Mouse (Mus musculus) heart, adult 9 months (tissue): ENCODE results near the gene Tex9.

ENCODE experiments used
- DNase-seq, 2 experiments: peaks; one replicate each; pipeline ENCODE4 v3.0.0; 2022; ENCODE audit warnings: low spot score in 2 of 2

Gene Tex9

DNA sequence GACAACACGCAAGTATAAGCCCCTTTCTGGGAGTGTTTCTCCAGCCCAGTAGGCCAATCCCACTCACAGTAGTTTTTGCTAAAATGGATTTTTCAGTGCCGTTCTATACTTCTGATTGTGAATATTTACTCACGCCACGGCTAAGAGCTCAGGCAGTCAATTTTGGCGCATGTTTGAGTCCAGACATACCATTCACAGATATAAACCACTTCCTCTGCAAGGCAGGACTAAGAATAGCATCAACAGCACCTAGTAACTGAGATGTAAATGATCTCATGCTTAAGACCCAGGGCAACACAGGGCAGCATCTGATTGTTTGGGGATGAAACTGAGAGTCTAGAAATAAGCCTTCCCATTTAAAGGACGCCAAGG lies at the start of gene Tex9:
Gene Tex9 (minus strand): TSS at position 19 of the 372 bp plus-strand sequence.
- peak in 1 of 2 experiments; percentile 3 for DNase-seq

DNA sequence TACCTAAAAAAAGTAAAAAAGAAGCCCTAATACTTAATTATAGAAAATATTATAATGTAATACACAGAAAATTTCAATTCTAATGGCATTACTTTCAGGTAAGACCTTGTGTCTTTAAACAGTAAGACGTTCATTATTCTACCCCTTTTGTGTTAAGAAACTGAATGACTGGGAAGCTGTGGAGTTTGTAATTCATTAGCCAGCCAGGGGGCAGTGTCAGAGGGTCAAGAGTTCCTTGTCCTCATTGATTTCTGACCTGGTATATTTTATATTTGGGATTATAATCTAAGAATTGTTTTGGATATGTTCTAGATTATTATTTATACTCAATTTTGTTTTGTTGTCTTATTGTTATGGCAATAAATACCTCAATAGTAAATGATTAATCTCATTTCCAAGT lies 45.1 kb upstream of the Tex9 start:
- DNase-seq, result no peak

DNA sequence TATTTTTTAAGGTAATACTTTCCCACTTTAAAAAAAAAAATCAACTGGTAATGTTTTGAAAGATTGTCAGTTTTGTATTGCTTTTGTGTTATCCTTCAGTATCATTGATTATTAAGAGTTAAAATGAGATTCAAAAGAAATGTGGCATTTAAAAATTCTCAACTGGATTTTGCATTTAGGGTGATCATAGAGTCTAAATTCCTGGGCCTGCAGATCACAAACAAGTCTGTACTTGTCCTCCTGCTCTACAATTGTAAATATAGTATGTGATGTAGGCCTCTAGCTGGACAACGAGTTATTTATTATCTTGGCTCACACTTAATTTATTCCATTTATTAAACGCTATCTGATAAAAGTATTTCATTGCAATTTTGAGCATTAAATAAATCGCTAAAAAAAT lies 43.4 kb upstream of the Tex9 start:
- no peak for DNase-seq

DNA sequence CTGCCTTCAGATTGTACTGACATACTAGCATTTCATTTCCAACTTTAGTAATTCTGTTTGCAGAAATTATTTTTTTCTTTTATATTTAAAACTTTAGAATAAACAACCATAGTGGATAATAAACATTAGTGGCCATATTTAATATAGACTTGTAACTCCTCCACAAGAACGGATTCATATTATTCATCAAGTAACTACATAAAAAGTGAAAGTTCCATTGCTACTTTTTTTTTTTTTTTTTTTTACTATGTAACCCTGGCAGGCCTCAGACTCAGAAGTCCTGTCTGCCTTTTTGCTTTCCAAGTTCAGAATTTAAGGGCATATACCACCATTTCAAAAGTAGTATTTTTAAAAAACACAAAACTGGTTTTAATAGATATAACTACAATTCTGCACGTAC lies 43.0 kb upstream of the Tex9 start:
- no peak for DNase-seq

DNA sequence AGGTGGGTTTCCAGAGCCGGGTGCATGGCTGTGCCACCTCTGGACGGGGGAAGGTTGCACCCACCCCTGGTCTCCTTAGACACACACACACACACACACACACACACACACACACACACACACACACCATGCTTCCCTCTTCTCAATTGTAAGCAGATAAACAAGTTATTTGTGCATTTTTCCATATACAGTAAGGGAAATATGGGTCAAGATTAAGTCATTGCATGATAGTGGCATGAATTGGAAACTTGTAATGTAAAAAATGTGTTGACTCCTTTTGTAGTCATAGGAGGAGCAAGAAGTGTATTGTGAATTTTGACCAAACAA lies 41.0 kb upstream of the Tex9 start:
- DNase-seq, result no peak

DNA sequence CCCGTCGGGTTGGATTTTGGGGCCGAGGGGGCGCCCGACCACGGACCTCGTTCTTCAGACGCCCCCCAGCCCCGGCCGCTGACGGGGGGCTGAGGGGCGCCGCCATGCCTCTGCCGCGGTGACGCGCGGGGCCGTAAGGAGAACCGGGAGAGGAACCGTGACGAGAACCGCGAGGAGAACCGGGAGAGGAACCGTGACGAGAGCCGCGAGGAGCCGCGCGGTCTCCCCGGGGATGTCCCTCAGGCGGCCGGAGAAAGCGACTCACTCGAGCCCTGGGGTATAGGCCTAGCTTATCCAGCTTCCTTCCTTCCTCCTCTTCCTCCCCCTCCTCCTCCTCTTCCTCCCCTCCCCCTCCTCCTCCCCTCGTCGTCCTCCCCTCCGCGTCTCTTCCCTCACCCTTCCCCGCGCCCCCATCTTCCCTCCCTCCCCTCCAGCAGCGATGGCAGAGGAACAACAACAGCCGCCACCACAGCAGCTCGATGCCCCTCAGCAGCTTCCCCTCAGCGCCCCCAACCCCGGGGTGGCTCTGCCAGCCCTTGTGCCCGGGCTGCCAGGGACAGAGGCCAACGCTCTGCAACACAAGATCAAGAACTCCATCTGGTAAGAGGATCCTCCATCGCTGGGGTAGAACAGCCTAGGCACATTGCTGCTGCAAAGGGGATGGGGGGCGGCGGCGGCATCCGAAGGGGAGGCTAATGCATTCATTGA lies 40.5 kb upstream of the Tex9 start:
- peak; percentile 32 to 47 for DNase-seq

DNA sequence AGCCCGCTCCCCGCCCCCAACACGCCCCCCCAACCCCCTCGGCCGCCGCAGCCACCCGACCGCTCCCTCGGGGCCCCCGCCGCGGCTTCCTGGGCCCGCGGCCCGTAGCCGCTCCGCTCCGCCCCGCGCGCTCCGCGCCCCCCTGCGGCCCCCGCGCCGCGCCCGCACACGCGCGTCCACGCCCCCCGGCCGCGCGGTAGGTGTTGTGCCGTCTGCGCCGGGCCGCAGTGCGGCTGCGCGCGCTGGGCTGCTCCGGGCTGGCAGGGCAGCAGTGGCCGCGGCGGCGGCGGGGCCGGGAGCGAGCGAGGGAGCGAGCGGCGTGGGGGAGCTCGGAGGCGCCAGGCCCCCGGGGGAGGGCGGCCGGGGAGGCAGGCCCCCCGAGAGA lies 40.0 kb upstream of the Tex9 start, which contains the start of gene Rfx7:
Gene Rfx7 (plus strand): TSS at position 245 of the 385 bp plus-strand sequence.
- peak; percentile 54 to 70 for DNase-seq

DNA sequence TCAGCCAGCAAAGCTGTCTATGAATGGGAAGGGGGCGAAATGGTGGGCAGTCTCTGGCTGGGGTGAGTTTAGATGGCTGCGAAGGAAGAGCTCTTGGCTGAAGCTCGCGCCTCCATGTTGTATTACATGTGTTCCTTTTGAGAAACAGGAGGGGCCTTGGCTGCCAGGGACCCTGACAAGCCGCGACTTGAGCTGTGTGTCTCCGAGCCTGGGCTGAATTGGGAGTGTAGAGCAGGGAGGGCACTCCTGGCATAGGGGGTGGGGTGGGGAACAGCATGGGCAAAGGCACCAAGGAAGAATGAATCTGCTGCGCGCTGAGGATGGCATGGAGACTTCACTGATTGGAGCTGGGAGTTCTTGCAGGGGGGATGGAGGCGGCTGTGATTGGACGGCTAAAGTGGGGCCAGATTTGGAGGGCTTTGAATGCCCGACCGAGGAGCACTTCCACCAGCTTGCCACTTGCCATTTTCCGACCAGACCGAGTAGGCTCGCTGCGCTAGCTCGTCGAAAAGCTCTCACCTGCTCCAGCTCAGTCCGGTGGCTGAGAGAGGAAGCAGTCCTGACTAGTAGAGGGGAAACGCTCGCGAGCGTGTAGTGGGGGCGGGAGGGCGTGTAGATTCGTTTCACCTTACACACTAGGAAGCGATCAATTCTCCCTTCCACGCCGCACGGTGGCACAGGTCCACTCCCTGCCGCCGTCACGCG lies 39.4 kb upstream of the Tex9 start:
- peak; percentile 70 to 83 for DNase-seq

DNA sequence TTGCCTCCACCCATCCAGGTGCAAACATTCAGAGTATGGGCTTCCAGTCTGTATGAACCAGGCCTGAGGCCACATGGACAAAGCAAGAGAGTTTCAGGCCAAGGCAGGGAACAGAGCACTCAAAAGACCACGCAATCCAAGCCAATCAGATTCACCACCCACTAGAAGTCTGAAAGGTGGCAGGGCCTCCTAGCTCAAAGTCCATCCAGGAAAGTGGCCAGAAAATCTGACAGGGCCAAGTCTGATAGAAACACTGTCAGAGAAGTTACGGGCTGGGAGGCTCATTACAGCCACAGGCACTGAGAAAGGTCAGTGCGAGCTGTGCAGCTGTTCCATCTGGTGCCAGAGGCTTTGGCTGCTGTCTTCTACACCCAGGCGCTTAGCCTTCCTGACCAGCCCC lies 38.8 kb upstream of the Tex9 start:
- peak; percentile 30 to 34 for DNase-seq

DNA sequence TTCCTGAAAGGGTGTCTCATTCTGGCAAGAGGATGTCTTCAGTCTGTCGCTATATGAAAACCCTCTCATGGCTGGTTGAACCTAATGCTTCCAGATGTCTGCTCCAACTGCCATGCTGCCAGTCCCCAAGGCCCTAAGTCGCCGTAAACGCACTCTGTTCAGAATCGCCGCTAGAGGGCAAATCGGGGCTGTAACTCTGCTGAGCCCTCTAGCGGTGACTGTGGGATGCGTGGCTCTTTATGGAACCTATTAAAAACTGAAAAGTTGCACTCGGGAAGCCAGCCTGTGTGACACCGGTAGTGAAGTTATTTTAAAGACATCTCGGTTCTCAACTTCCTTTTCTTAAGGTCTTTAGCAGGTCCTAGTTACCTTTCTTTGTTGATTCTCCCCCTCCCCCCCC lies 38.2 kb upstream of the Tex9 start:
- peak; percentile 69 to 82 for DNase-seq

DNA sequence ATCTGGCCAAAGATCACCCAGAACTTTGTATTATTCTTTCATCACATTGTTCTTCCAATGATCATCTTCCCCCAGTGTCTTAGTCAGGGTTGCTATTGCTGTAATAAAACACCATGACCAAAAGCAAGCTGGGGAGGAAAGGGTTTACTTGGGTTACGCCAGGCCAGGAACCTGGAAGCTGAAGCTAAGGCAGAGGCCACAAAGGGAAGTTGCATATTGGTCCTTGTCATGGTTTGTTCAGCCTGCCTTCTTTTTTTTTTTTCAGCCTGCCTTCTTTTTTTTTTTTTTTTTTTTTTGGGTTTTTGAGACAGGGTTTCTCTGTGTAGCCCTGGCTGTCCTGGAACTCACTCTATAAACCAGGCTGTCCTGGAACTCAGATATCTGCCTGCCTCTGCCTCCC lies 34.1 kb upstream of the Tex9 start:
- no peak for DNase-seq

DNA sequence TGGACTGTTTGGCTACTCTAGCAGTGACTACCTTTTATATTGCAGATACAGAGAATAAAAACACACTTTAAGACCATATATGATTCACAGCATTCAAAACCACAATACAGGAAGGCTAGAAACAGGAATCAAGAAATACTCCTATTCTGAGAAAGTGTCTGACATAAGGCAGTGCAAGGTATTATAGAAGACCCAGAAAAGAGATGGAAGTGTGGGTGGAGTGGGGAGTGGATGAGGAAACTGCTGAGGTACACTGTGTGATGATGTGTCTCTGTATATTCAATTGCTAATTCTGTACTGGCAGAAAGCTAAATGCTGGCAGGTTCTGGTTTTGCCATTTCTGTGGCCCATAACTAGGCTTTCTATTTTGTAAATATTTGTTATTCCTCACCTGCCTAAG lies 28.8 kb upstream of the Tex9 start:
- no peak for DNase-seq

DNA sequence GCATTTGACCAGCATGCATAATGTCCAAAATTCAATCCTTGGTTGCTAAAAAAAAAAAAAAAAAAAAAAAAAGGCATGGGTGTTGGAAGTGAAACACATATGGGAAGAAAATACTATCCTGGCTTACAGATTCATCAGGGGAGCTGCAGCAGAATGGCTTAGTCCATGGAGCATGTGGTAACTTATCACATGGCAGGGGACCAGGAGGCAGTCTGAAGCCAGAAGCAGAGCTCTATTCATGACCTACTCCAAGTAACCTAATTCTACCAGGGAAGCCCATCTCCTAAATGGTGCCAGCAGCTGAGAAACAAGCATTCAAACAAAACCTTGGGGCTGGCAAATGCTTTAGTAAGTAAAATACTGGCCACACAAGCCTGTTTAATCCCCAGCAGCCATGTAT lies 27.2 kb upstream of the Tex9 start:
- no peak for DNase-seq

DNA sequence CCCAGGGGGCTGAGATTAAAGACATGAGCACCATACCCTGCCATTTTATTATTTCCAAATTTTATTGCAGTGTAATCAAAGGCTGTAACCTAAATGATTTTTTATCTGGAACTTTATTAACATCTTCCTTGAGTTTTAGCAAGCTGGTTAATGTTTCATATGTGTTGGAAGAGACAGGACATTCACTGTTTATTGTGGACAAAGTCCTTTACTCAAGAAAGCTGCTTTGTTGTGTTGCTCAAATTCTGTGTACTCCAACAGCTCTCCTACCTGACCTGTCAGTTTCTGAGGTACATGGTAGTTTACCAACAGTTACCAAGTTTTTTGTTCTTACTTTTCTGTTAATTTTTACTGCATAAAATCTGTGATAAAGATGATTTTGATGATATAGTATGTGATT lies 23.4 kb upstream of the Tex9 start:
- DNase-seq, result no peak

DNA sequence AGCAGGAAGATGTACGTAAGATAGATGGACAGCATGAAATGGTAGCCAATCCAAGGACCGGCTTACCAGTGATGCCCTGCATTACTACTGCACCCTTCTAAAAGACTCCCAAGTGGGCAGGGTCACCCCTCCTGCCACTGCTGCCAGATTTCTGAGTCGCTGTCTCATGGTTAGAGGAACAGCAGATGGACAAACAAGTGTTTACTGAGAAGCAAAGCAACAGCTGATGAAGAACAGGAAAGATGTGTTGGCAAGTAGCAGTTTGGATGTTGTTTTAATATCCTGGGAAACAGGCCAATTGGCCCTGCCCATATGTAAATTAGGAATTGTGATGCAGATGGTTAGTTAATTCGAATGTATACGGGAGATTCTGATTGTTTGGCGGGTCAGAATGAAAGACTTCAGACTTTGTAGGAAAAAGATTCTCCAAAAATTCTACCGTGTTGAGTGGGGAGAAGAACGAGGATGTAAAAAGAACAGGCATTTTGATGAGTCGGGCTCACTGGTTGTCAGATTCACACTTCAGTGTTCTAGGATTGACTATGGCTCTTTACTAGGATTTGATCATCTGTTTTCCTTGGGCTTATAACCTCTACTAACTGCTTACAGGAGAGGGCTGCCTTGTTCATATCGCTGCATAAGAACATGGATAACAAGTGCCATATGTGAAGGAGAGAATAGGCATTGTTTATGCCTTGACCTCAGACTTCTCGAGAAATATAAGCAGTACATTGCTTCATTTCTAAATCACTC lies 20.4 kb upstream of the Tex9 start:
- DNase-seq, result no peak

DNA sequence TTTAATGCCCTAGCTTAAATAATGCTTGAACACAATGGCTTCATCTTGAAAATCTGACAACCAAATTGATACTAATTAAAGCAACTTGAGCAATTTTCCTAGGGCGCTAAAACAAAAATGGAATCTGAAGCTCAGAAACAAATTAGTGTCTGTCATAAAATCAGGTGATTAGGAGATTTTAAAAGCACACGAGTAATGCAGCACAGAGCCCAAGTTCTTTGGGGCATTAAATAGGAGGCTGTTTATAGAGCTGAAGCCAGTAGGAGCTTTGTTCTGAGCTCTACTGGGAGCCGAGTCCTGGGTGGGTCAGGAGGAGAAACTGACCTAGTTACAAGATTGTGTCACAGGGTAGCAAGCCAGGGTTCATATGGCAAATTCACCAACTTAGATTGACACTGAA lies 5.2 kb upstream of the Tex9 start:
- no peak for DNase-seq

DNA sequence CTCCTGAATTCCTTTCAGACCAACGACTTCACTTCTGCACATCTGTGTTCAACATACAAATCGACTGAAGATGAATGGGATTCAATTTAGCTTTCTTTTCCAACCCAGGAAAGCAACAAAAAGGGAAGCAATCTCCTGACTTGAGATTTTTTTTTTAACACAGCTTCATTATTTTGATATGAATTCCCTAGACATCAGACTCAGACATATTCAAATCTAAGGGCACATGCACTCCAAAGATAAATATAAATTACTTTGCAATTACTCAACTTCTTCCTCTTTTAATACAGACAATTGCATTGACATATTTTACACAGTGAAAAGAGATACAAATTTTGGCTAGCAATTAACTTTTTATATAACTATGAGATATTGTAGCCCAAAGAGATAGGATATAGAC lies 4.7 kb upstream of the Tex9 start:
- no peak for DNase-seq

DNA sequence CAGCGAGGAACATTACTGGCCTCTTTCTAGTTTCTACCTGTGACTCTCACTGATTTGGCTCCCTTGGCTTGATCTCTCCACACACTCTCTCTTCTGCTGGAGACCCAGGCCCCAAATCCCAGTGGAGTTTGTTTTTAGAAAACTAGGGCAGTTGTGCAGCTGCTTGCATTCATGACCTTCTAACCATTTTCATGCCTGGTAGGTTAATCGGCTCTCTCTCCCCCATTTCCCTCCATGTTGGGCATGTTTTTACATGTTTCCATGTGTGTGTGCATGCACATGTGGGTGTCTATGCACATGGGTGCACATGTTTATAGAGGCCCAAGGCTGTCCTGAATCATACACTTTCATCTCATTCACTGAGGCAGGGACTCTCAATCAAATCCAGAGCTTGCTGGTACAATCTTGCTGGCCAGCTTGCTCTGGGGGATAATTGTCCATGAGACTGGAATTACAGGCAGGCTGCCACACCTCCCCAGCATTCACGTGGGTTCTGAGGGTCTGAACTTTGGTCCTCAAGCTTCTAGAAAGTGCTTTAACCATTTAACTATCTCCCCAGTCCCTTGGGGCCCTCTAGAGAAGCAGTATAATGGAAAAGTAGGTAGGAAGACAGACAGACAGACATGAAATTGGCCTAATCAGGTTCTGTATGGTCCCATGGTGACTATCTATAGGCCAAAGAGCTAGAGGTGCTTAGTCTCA lies 2.1 kb upstream of the Tex9 start:
- DNase-seq, result no peak

DNA sequence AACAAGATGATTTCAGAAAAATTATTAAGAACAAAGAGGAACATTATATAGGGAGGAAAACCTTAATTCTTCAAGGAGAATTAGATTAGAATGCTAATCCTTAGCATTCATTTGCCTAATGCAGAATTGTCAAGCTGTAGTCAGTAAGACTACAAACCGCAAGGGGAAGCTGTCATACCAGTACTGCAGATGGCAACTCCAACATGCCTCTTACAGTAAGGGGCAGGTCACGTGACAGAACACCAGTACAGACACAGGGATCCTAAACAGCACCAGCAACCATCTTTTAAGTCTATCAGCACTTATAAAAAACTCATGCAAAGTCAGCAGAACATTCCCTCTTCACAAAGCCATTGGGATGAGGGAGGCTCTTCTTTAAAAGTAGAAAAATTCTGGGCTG lies 1.5 kb upstream of the Tex9 start:
- no peak for DNase-seq

DNA sequence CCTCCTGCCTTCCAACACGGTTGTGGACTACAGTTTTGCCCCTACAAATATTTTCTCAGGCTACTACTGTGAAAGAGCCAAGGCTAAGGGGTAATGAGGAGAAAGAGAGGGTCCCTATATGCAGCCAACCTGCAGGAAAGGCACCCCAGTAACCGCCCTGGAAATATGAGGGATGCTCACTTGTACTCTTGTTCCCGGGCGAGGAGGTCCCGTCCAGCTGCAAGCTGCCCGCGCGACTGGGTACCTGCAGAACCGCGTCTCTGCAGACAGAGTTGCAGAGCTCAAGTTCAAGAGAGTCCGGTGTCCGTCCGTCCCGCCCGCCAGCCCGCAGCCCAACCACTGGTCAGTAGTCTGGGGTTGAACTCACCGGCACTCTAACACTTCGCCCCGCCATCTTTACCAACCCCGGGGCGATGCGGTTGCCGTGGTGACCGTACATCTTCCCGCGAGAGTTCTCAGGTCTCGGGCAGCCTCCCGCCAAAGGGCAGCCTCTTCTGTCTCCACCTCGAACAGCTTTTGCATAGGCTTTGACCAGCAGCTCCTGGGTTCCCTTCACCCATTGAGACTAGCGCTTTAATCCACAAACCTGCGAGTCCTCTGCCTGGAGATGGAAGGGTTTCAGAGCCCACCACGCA lies 336 bp downstream of the Tex9 start:
- DNase-seq, result peak; percentile 90

DNA sequence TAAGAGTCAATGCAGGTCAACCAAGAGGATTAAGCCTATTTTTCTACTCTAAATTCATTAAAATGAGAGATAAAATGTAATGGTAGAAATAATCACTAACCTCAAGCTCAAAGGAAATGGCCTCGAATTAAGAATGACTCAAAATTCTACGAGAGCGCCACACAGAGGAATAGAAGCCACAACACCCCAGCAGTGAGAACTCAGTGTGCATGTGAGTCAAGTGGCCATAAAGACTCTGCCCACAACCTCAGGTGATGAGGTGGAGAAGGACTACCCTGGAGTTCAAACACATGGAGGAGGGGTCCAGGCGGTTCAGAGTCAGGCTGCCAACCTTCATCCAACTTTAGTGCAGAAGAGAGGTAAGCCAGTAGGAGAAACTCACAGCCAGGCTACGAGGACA lies 2.9 kb downstream of the Tex9 start:
- no peak for DNase-seq

DNA sequence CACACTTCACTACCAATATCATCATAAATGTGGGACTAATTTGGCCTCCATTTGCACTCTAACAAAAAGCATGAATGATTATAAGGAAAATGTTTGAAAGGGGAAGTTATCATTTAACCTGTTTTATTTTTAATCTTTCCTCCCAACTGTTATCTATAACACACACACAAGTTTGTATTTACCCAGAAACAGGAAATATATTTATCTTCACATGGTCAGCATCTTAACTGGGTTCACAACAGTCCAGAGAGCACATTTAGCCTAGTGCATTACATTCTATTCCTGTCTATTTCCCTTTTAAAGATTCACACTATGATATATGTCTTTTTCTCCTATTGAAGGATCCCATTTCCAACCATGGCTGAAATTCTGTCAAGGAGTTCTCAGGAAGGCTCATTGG lies 3.5 kb downstream of the Tex9 start:
- no peak for DNase-seq
